Mouse (Mus musculus) forebrain, embryonic 13.5 days (tissue): ENCODE results near the gene Mef2d. TPM values are rescaled to one million over a fixed set of nuclear protein-coding genes. Genes with fewer than 3 reads are reported as not detected.

Experiments
- ATAC-seq: fragments of 200-750 bp; cut with Nextera tagmentation; 2 replicates; pipeline ENCODE4 v1.8.0; 2017
- H3K27ac ChIP-seq: fragments of 300-500 bp; sonication (generic); 2 replicates; pipeline ENCODE4 v1.5.1; 2015; ENCODE audit warnings: inconsistent platforms, mild to moderate bottlenecking, moderate library complexity
- H3K27me3 ChIP-seq: fragments of 300-500 bp; sonication (generic); 2 replicates; pipeline ENCODE4 v1.6.1; 2015; ENCODE audit warnings: mild to moderate bottlenecking, inconsistent platforms
- H3K36me3 ChIP-seq: fragments of 300-500 bp; sonication (generic); 2 replicates; pipeline ENCODE4 v1.6.1; 2015; ENCODE audit warnings: mild to moderate bottlenecking, inconsistent platforms; ENCODE audit not compliant: poor library complexity, severe bottlenecking
- H3K4me1 ChIP-seq: fragments of 300-500 bp; sonication (generic); 2 replicates; pipeline ENCODE4 v1.6.1; 2015; ENCODE audit warnings: inconsistent platforms
- H3K4me2 ChIP-seq: fragments of 300-500 bp; sonication (generic); 2 replicates; pipeline ENCODE4 v1.6.1; 2015; ENCODE audit warnings: inconsistent platforms, mild to moderate bottlenecking, moderate library complexity
- H3K4me3 ChIP-seq: fragments of 300-500 bp; sonication (generic); 2 replicates; pipeline ENCODE4 v1.5.1; 2015; ENCODE audit warnings: mild to moderate bottlenecking, inconsistent platforms
- H3K9ac ChIP-seq: fragments of 300-500 bp; sonication (generic); 2 replicates; pipeline ENCODE4 v1.6.1; 2015; ENCODE audit warnings: mild to moderate bottlenecking, inconsistent platforms
- H3K9me3 ChIP-seq: fragments of 300-500 bp; sonication (generic); replicated peaks from 2 replicates; pipeline ENCODE4 v1.6.1; 2016; ENCODE audit warnings: inconsistent platforms
- WGBS: fragments of 180-500 bp; shearing (Covaris S2); methylation state at CpG from one replicate; pipeline ENCODE4 v1.1.7; 2015; 5-methylcytosine and 5-hydroxymethylcytosine counted together
- polyA plus RNA-seq: library from polyadenylated mRNA; unstranded; fragments of >200 nt; fragmentation: Nextera tagmentation; extraction: Ambion mirVana; gene quantifications from 2 replicates; pipeline ENCODE4 v1.2.1, GENCODE M21; 2015

The Mef2d gene
- polyA plus RNA-seq, 1 experiment from 2014 or later = 15.0 TPM

DNA sequence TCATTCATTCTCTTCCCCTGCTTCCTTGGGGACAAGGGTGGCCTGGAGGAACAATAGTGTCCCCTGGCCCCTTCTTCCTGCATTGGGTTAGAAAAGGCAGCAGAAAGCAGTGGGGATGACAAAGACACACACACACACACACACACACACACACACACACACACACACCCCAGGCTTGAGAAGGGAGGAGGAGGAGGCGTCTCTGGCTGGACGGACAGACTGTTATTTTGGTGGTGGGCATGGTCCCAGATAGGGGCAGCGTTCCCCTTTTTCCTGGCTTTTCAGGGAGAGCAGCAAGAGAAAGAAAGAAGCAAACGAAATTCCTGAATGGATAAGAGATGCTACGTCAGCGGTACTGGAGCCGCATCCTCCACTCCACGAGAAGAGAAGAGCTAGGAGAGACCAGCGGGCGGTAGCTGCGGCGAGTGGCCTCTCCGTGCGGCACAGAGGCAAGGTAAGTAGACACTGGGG, 64.8 kb downstream of the Mef2d start:
- Histone ChIP-seq H3K4me1 (peaks cover 69% of the 10 kb centered on the region), H3K9ac (peak overlapping the region; percentile 100), H3K4me2 (peak overlapping the region; percentile 88), H3K9me3 (no peaks in the 10 kb centered on the region), H3K27ac (peak overlapping the region; percentile 100), H3K4me3 (peak overlapping the region; percentile 96), H3K27me3 (0 out of 2 replicates have a peak, but pooled peaks cover 2% of the 10 kb centered on the region), H3K36me3 (peaks cover 22% of the 10 kb centered on the region)
- 0% methylated on average over 14 of the region's 14 CpGs for WGBS
- ATAC-seq = peak; percentile 20

DNA sequence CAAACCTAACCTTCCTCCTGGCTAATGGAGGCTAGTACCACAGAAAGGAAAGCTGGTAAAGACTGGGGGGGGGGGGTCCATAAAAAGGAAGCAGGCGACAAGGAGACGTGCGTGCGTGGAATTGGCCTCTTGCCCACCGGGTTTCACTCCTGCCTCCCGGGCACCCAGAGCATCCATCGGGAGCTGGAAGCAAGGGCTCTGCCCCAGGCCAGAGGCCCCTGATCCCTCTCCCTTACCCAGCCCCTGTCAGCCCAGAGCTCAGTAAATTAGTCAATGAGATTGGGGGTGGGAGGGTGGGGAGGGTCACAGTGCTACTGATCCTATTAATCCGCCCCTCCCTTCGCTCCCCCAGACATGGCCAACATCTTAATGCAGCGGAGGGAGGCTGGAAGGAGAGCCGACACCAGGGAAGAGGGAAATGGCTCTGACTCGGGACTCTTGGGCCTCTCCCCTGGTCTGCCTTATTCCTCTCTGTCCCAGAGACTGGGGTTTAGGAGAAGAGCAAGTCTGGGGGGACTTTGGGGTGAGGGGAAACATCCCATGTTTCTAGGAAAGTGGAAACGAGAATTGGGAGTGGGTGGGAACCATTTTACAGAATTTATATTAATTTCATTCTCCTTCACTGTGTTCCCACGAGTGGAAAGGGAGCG, 65.4 kb downstream of the Mef2d start:
- Histone ChIP-seq H3K9me3 (no peaks in the 10 kb centered on the region), H3K36me3 (peaks cover 28% of the 10 kb centered on the region), H3K27ac (peak overlapping the region; percentile 100), H3K4me1 (peaks cover 69% of the 10 kb centered on the region), H3K27me3 (0 out of 2 replicates have a peak, but pooled peaks cover 3% of the 10 kb centered on the region), H3K4me3 (peak overlapping the region; percentile 96), H3K9ac (peak overlapping the region; percentile 100), H3K4me2 (peak overlapping the region; percentile 88)
- ATAC-seq = no peak; the same call in 1 of the 2 replicates
- WGBS = under 1% methylated on average over 15 of the region's 15 CpGs

DNA sequence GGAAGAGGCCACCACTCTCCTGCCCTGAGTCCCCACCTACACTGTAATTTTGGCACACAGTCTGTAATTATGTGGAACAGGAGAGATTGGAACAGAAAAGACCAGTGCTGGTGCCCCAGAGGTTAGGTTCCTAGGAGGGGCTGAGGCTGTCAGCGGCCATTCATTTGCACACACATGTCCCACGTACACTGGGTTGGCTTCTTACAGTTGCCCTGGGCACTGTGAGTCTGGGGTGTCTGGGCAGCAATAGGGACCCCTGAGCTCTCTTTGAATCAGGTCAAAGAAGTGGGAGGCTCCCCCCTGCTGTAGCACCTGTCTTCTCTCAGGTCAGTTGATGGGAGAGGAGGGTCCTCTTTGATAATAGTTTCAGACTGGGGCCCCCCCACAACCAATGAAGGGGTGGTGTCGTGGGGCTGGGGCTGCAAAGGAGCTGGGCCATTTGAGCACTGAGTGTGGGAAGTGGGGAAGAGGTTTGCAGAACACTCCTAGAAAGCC, 66.1 kb downstream of the Mef2d start:
- H3K27ac ChIP-seq = peak overlapping the region; percentile 100
- H3K4me3 ChIP-seq = peak overlapping the region; percentile 96
- peaks cover 67% of the 10 kb centered on the region for H3K4me1 ChIP-seq
- WGBS = 3% methylated on average over 3 of the region's 3 CpGs
- peaks cover 33% of the 10 kb centered on the region for H3K36me3 ChIP-seq
- H3K9ac ChIP-seq = peak overlapping the region; percentile 100
- H3K9me3 ChIP-seq = no peaks in the 10 kb centered on the region
- peak overlapping the region; percentile 88 for H3K4me2 ChIP-seq
- ATAC-seq = no peak
- H3K27me3 ChIP-seq = 0 out of 2 replicates have a peak, but pooled peaks cover 7% of the 10 kb centered on the region

DNA sequence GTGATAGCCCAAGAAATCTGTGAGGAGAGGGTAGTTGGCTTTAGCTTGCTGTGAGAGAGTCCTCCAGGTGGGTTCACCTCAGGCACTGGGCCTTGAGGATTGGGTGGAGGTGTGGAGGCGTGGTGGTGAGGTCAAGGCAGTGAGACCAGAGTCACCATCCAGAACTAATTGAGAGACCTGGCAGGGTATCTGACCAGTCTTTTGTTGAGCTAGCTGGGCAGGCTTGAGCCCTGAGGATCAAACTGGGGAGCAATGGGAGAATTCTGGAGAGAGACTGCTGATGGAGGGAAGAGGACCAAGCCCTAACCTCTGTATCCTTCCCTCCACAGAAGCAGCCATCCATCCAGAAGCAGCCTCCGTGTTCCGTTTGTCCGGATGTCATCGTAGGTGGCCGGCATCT, 67.1 kb downstream of the Mef2d start:
- Histone ChIP-seq H3K27ac (peak overlapping the region; percentile 100), H3K4me2 (peak overlapping the region; percentile 88), H3K9ac (peak overlapping the region; percentile 100), H3K4me3 (peak overlapping the region; percentile 96), H3K36me3 (peaks cover 35% of the 10 kb centered on the region), H3K4me1 (peaks cover 64% of the 10 kb centered on the region), H3K9me3 (no peaks in the 10 kb centered on the region), H3K27me3 (0 out of 2 replicates have a peak, but pooled peaks cover 9% of the 10 kb centered on the region)
- 1% methylated on average over 6 of the region's 6 CpGs for WGBS
- ATAC-seq = no peak

DNA sequence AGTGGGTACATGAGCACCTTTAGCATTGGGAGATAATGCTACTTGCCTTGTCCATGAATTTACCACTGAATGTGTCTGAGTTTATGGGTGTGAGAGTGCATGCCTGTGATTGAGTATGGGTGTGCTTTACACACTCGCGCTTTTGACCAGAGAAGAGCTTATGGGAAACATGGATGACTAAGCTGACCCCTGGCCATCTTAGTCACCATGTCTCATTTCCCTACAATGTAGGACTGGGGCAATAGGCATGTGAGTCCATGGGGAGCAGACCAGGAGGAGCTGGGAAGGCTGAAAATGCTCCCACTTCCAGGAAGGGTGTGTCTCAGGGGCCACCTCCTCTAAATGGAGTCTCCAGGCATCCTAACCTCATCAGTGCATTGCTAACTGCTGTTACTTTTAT, 67.9 kb downstream of the Mef2d start:
- peaks cover 56% of the 10 kb centered on the region for H3K4me1 ChIP-seq
- H3K9me3 ChIP-seq = no peaks in the 10 kb centered on the region
- peak overlapping the region; percentile 100 for H3K9ac ChIP-seq
- 0 out of 2 replicates have a peak, but pooled peaks cover 9% of the 10 kb centered on the region for H3K27me3 ChIP-seq
- peak overlapping the region; percentile 88 for H3K4me2 ChIP-seq
- peaks cover 43% of the 10 kb centered on the region for H3K36me3 ChIP-seq
- 33% methylated on average over 2 of the region's 2 CpGs for WGBS
- peak overlapping the region; percentile 100 for H3K27ac ChIP-seq
- H3K4me3 ChIP-seq = peak overlapping the region; percentile 96
- ATAC-seq = no peak

DNA sequence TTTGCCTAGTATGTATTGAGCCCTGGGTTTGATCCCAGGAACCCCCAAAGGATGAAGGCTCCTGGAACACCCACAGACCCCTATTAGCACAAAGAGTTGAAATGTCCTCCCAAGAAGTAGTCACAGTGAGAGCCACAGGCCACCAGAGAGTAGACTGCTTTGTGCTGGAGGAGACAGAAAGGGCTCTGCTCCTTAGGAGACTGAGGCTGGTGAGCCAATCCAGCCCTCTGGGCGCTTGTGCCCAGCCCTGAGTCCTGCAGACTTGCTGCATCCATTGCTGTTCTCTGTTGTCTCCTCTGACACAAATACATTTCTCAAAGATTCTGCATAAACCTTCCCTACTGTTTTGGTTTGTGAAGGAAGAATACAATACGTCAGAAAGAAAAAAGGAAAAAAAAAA, 68.7 kb downstream of the Mef2d start:
- WGBS = 13% methylated on average over 2 of the region's 2 CpGs
- H3K4me1 ChIP-seq = peaks cover 49% of the 10 kb centered on the region

DNA sequence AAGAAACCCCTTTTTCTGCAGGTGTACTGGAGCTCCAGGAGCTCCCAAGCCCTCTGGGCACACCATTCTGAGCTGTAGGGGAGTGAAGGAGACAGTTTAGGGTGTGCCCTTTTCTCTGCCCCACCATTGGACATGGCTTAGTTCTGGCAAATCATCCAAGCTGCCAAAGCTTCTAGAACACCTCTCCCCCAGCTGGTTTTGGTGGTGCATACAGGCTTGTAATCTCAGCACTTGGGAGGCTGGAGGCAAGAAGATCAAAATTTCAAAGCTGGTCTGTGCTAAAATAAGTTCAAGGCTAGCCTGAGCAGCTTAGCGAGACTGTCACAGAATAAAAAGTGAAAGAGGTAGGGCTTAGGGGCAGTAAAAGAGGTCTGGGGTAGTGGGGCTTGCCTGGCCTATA, 70.2 kb downstream of the Mef2d start:
- Histone ChIP-seq H3K4me3 (peak overlapping the region; percentile 96), H3K27me3 (0 out of 2 replicates have a peak, but pooled peaks cover 9% of the 10 kb centered on the region), H3K9me3 (no peaks in the 10 kb centered on the region), H3K4me1 (peaks cover 55% of the 10 kb centered on the region), H3K4me2 (peak overlapping the region; percentile 88), H3K27ac (peak overlapping the region; percentile 100), H3K36me3 (peaks cover 63% of the 10 kb centered on the region), H3K9ac (peak overlapping the region; percentile 100)
- ATAC-seq = no peak
- WGBS = 19% methylated on average over 1 of the region's 1 CpGs

More for the DNA sequence above, 68.7 kb downstream of the Mef2d start:
- Histone ChIP-seq H3K4me3 (peak overlapping the region; percentile 96), H3K4me2 (peak overlapping the region; percentile 88), H3K9ac (peak overlapping the region; percentile 100), H3K27me3 (0 out of 2 replicates have a peak, but pooled peaks cover 9% of the 10 kb centered on the region), H3K36me3 (peaks cover 51% of the 10 kb centered on the region), H3K27ac (peak overlapping the region; percentile 100), H3K9me3 (no peaks in the 10 kb centered on the region)
- ATAC-seq = no peak

DNA sequence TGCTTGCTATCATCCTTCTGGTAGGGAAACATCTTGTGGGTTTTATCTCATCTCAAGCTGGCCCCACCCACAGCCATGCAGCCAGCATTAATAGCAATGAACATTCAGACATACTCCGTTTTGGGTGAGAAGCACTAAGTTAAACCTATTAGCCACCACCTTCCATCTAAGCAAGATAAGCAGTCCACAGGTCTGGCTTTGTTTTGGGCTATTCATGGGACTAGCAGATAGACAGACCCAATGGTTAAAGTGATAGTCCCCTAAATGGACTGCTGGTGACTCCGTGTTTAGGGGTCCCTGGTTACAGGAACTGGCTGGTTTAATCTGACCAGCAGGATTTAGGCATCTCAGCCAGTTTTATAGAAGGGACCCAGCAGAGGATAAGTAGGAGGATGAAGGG, 70.8 kb downstream of the Mef2d start:
- H3K4me1 ChIP-seq = peaks cover 59% of the 10 kb centered on the region
- H3K36me3 ChIP-seq = peaks cover 67% of the 10 kb centered on the region
- ATAC-seq = no peak
- H3K4me2 ChIP-seq = peak overlapping the region; percentile 88
- no peaks in the 10 kb centered on the region for H3K9me3 ChIP-seq
- peak overlapping the region; percentile 100 for H3K27ac ChIP-seq
- H3K9ac ChIP-seq = peak overlapping the region; percentile 100
- peak overlapping the region; percentile 96 for H3K4me3 ChIP-seq
- H3K27me3 ChIP-seq = 0 out of 2 replicates have a peak, but pooled peaks cover 9% of the 10 kb centered on the region
- 3% methylated on average over 2 of the region's 2 CpGs for WGBS

DNA sequence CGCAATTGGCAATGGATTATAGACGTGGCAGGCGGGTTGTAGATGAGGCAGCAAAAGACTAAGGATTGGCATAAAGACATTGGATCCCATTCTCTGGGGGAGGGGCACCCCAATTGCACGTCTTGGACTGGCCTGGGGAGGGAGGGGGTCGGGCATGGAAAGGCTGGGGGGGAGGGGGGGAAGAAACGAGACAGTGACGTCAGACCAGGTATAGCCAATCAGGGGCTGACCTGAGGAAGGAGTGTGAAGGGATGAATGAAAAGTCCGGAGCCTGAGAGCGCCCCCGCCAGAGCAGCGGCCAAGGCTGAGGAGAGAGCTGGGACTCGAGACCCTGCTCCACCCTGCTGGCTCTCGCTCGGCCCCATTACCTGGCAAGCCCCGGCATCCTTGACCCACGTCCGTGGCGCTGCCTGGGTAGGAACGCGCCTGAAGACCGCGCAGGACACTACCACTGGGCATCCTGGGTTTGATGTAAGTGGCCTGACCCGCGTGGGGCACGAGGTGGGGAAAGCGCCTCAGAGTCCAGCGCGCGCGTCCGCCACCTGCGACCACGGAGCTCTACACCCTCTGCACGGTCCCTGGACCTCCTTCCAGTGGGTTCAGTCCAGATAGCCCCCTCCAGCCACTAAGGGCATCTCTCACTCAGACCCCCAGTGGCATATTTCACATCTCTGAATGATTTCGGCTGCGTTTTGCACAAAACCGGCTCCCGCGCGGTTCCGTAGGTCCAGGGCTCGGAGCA, 72.2 kb downstream of the Mef2d start:
- H3K4me1 ChIP-seq = peaks cover 71% of the 10 kb centered on the region
- ATAC-seq = peak; percentile 93
- peak overlapping the region; percentile 96 for H3K4me3 ChIP-seq
- 3% methylated on average over 38 of the region's 42 CpGs for WGBS
- peaks cover 78% of the 10 kb centered on the region for H3K36me3 ChIP-seq
- H3K27ac ChIP-seq = peak overlapping the region; percentile 100
- peak overlapping the region; percentile 100 for H3K9ac ChIP-seq
- H3K27me3 ChIP-seq = peaks cover 14% of the 10 kb centered on the region; the same call in 1 of the 2 replicates
- H3K9me3 ChIP-seq = no peaks in the 10 kb centered on the region
- peak overlapping the region; percentile 88 for H3K4me2 ChIP-seq

DNA sequence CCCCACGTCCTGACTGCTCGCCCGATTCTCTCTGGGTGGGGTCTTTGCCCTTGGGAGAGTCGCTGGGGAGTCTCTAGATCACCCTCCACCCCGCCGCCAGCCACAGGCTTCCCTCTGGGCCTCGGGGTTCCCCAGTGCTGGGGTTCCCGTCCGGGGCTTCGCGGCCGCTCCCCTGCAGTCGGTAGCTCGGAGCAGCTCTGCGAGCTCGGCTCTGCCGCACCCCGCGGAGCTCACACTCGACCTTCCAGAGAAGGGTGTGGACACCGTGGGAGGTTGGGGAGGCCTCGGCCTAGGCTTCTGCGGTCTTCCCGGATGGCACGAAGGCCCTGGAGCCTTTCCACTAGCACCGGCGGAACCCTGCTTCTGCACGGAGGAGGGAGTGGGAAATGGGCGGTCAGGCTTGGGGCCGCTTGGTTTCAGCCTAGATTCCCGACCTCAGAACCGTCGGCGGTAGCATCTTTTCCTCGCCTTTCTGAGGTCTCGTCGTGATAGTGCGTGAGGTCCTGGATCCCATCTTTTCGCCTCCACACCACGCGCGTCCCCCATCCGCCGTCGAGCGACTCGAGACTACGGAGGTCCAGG, 72.9 kb downstream of the Mef2d start:
- Histone ChIP-seq H3K27ac (peak overlapping the region; percentile 100), H3K27me3 (peaks cover 14% of the 10 kb centered on the region; the same call in 1 of the 2 replicates), H3K4me2 (peak overlapping the region; percentile 88), H3K4me1 (peaks cover 74% of the 10 kb centered on the region), H3K9ac (peak overlapping the region; percentile 100), H3K4me3 (peak overlapping the region; percentile 96), H3K36me3 (peaks cover 79% of the 10 kb centered on the region), H3K9me3 (no peaks in the 10 kb centered on the region)
- no peak for ATAC-seq
- WGBS = 4% methylated on average over 48 of the region's 48 CpGs

DNA sequence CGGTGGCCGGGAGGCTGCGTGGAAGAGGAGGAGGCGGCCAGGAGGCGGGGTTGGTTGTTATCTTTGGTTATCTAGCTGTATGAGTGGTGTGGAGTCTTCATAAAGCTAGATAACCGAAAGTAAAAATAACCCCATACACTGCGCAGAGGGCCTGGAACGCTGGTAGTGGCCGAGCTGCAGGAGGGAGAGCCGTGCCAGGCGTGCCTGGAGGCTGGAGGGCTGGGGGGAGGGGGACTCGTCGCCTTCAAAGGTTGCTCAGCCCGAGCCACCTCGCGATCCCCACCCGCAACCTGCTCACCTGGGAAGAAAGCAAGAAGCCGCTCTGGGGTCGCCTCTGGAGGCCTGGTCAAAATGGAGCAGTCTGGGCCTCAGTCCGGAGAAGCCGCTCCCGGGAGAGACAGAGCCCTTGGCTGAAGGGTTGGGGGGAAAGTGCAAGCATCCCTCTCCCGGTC, 73.4 kb downstream of the Mef2d start:
- Histone ChIP-seq H3K4me3 (peak overlapping the region; percentile 96), H3K36me3 (peaks cover 79% of the 10 kb centered on the region), H3K9ac (peak overlapping the region; percentile 100), H3K4me2 (peak overlapping the region; percentile 88), H3K9me3 (no peaks in the 10 kb centered on the region), H3K27ac (peak overlapping the region; percentile 100), H3K27me3 (peaks cover 14% of the 10 kb centered on the region; the same call in 1 of the 2 replicates), H3K4me1 (peaks cover 74% of the 10 kb centered on the region)
- no peak for ATAC-seq
- 9% methylated on average over 23 of the region's 23 CpGs for WGBS
